Mouse (Mus musculus) forebrain, postnatal 0 days (tissue): ENCODE data around the gene Gpr179. TPM values are rescaled to one million over a fixed set of nuclear protein-coding genes. Genes with fewer than 3 reads are reported as not detected.

ENCODE experiments used
- ATAC-seq: fragments of 200-750 bp; cut with Nextera tagmentation; 2 replicates; pipeline ENCODE4 v1.8.0; 2017; ENCODE audit warnings: mild to moderate bottlenecking, moderate library complexity
- DNase-seq: peaks from one replicate; pipeline ENCODE4 v3.0.0-alpha.2; 2015
- H3K27ac ChIP-seq: fragments of 300-500 bp; sonication (generic); 2 replicates; pipeline ENCODE4 v1.5.1; 2014; ENCODE audit warnings: low read depth, mild to moderate bottlenecking, antibody characterized with exemption, low read length, moderate library complexity, mixed read lengths
- H3K27me3 ChIP-seq: fragments of 300-500 bp; sonication (generic); 2 replicates; pipeline ENCODE4 v1.6.1; 2014; ENCODE audit warnings: mild to moderate bottlenecking, low read length, mixed read lengths; ENCODE audit not compliant: insufficient read depth
- H3K36me3 ChIP-seq: fragments of 300-500 bp; sonication (generic); 2 replicates; pipeline ENCODE4 v1.6.1; 2014; ENCODE audit warnings: mild to moderate bottlenecking, moderate library complexity; ENCODE audit not compliant: insufficient read depth
- H3K4me1 ChIP-seq: fragments of 300-500 bp; sonication (generic); 2 replicates; pipeline ENCODE4 v1.6.1; 2014; ENCODE audit warnings: antibody characterized with exemption; ENCODE audit not compliant: insufficient read depth
- H3K4me2 ChIP-seq: fragments of 300-500 bp; sonication (generic); 2 replicates; pipeline ENCODE4 v1.6.1; 2014; ENCODE audit warnings: low read depth, mild to moderate bottlenecking, moderate library complexity
- H3K4me3 ChIP-seq: fragments of 300-500 bp; sonication (generic); 2 replicates; pipeline ENCODE4 v1.5.1; 2014; ENCODE audit warnings: low read depth, low read length, mixed read lengths
- H3K9ac ChIP-seq: fragments of 300-500 bp; sonication (generic); 2 replicates; pipeline ENCODE4 v1.6.1; 2014; ENCODE audit warnings: mild to moderate bottlenecking
- H3K9me3 ChIP-seq: fragments of 300-500 bp; sonication (generic); 2 replicates; pipeline ENCODE4 v1.6.1; 2016; ENCODE audit warnings: low read length
- CTCF ChIP-seq: sonication (generic); IDR thresholded peaks from 2 replicates; pipeline ENCODE4 v1.5.1; 2016; ENCODE audit warnings: antibody characterized with exemption, control low read depth, low read depth
- WGBS: fragments of 180-500 bp; shearing (Covaris S2); extraction: QIAGEN DNeasy Blood & Tissue Kit; methylation state at CpG from one replicate; pipeline ENCODE4 v1.1.7; 2014; 5-methylcytosine and 5-hydroxymethylcytosine counted together
- polyA plus RNA-seq: library from polyadenylated mRNA; unstranded; fragments of >200 nt; fragmentation: Nextera tagmentation; extraction: Ambion mirVana; gene quantifications from 2 replicates; pipeline ENCODE4 v1.2.1, GENCODE M21; 2015
- total RNA-seq: library from RNA; depleted of rRNA; stranded (reverse); fragments of >200 nt; gene quantifications from 2 replicates; pipeline ENCODE4 v1.2.3, GENCODE M21; 2014; rRNA removed

The Gpr179 gene
- total and polyA plus RNA-seq, 2 experiments from 2014 or later = 0.45 to 0.62 TPM

DNA sequence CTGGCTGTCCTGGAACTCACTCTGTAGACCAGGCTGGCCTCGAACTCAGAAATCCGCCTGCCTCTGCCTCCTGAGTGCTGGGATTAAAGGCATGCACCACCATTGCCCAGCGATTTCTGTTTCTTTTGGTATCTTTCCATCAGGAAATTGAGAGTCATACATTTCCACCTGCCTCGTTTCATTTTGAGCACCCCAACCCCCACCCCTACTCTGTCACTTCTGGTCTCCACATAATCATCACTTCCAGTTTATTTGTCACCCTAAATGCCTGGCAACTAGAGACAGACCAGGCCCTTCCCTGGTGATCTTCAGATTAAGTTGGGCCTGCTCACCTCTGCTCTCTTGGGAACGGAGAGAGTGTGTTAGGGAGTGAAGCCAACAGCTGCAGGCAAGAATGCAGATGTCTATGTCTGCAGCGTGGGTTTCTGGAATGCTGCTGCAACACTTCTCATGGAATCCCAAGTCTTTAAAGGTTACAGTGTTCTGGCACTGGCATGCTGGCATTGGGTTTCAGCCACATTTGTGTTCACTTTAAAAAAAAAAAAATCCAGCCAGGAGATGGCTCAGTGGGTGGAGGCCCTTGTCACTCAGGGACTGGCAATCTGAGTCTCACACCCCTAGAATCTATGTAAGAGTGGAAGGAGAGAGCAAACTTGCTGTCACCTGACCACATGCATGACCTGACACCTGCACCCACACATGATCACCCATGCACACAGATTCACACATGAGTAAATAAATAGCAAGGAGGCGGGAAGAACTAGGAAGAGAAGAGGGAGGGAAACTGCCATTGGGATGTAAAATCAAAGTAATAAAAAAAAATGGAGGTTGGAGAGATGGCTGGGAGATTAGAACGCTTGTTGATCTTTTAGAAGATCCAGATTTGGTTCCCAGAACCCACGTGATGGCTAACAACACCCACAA lies 65.8 kb downstream of the Gpr179 start:
- ATAC-seq = no peak
- no peak for TF ChIP-seq CTCF
- WGBS = 78% methylated on average over 9 of the region's 9 CpGs
- Histone ChIP-seq H3K27ac (no peak overlapping the region), H3K27me3 (no peaks in the 10 kb centered on the region), H3K4me3 (no peak overlapping the region), H3K4me2 (no peak overlapping the region), H3K9ac (no peak overlapping the region), H3K36me3 (no peaks in the 10 kb centered on the region), H3K4me1 (no peaks in the 10 kb centered on the region), H3K9me3 (no peaks in the 10 kb centered on the region)
- no peak for DNase-seq

GRCm38 (mm10) chr11:97284854-97285253 lies 67.0 kb downstream of the Gpr179 start:
- no peak overlapping the region for H3K27ac ChIP-seq
- no peaks in the 10 kb centered on the region for H3K36me3 ChIP-seq
- no peaks in the 10 kb centered on the region for H3K9me3 ChIP-seq
- H3K4me1 ChIP-seq = no peaks in the 10 kb centered on the region
- H3K27me3 ChIP-seq = no peaks in the 10 kb centered on the region
- H3K4me3 ChIP-seq = no peak overlapping the region
- H3K9ac ChIP-seq = no peak overlapping the region
- ATAC-seq (no peak), DNase-seq (no peak)
- no peak for TF ChIP-seq CTCF
- no peak overlapping the region for H3K4me2 ChIP-seq
- WGBS = 81% methylated on average over 4 of the region's 4 CpGs

- no peaks in the 10 kb centered on the region for H3K9me3 ChIP-seq
- no peaks in the 10 kb centered on the region for H3K27me3 ChIP-seq
- H3K36me3 ChIP-seq = no peaks in the 10 kb centered on the region
- no peak for DNase-seq
- H3K27ac ChIP-seq = no peak overlapping the region
- H3K4me2 ChIP-seq = no peak overlapping the region
- H3K9ac ChIP-seq = no peak overlapping the region
- no peak for ATAC-seq
- 91% methylated on average over 6 of the region's 6 CpGs for WGBS
- TF ChIP-seq CTCF = no peak
- peaks cover 8% of the 10 kb centered on the region; the same call in 1 of the 2 replicates for H3K4me1 ChIP-seq
- H3K4me3 ChIP-seq = no peak overlapping the region
Observed at GRCm38 (mm10) chr11:97282179-97282578, 69.7 kb downstream of the Gpr179 start.

Other genes with a start within 250 kb of the Gpr179 start
- gene Tbx21, start 236.7 kb downstream of the Gpr179 start, total RNA-seq = 1.6 and 1.7 TPM in 2 replicates
- 2.2 and 2.9 TPM in 2 replicates for gene Tbx21, start 236.7 kb downstream of the Gpr179 start, polyA plus RNA-seq
- 35.8 and 36.4 TPM in 2 replicates for gene Tbkbp1, start 200.6 kb downstream of the Gpr179 start, total RNA-seq
- 9.2 and 9.9 TPM in 2 replicates for gene Tbkbp1, start 200.6 kb downstream of the Gpr179 start, polyA plus RNA-seq
- gene Kpnb1, start 164.2 kb downstream of the Gpr179 start, total RNA-seq = 112 and 124 TPM in 2 replicates
- 19.2 and 24.6 TPM in 2 replicates for gene Kpnb1, start 164.2 kb downstream of the Gpr179 start, polyA plus RNA-seq
- 66.5 and 98.7 TPM in 2 replicates for gene Npepps, start 71.4 kb downstream of the Gpr179 start, total RNA-seq
- 62.5 and 92.1 TPM in 2 replicates for gene Npepps, start 71.4 kb downstream of the Gpr179 start, polyA plus RNA-seq
- gene Mrpl45, start 36.4 kb downstream of the Gpr179 start, total RNA-seq = 29.0 and 34.9 TPM in 2 replicates
- 33.3 and 37.7 TPM in 2 replicates for gene Mrpl45, start 36.4 kb downstream of the Gpr179 start, polyA plus RNA-seq
- 54.9 and 64.3 TPM in 2 replicates for gene Socs7, start 10.5 kb upstream of the Gpr179 start, total RNA-seq
- 5.3 and 6.4 TPM in 2 replicates for gene Socs7, start 10.5 kb upstream of the Gpr179 start, polyA plus RNA-seq
- gene Arhgap23, start 63.5 kb upstream of the Gpr179 start, total RNA-seq = 52.7 and 52.9 TPM in 2 replicates
- 7.0 and 10.2 TPM in 2 replicates for gene Arhgap23, start 63.5 kb upstream of the Gpr179 start, polyA plus RNA-seq
- 0.38 TPM in 1 of 2 replicates, not detected in the other for gene 4933428G20Rik, start 148.3 kb upstream of the Gpr179 start, total RNA-seq
- 0.25 TPM in 1 of 2 replicates, not detected in the other for gene 4933428G20Rik, start 148.3 kb upstream of the Gpr179 start, polyA plus RNA-seq
- gene Srcin1, start 224.1 kb upstream of the Gpr179 start, total RNA-seq = 50.1 and 70.7 TPM in 2 replicates
- gene Srcin1, start 224.1 kb upstream of the Gpr179 start, polyA plus RNA-seq = 8.9 and 12.0 TPM in 2 replicates